Mouse (Mus musculus): Measurements from ENCODE around the gene Mrpl42. TPM values are rescaled to one million over a fixed set of nuclear protein-coding genes. Genes with fewer than 3 reads are reported as not detected.

Mrpl42 gene
- total RNA-seq, 2 experiments from 2014 or later: 298 to 322 TPM

DNA sequence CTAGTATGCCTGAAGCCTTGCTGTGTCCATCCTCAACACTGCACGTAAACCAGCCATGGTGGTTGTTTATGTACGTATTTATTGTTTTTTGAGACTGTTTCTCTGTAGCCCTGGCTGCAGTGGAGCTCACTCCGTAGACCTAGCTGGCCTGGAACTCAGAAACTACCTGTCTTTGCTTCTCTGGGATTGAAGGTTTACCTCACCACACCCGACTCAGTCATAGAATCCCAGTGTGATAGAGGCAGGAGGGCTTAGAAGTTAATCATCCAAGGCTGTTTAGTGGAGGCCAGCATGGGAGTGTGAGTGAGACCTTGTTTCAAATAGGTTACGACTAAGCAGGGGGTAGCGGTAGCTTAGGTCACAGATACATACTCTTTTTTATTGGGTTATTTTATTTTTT lies 15.9 kb upstream of the Mrpl42 start:
- DNase-seq: no peak
- intact Hi-C loops (cut with DNase I): no loop called here

DNA sequence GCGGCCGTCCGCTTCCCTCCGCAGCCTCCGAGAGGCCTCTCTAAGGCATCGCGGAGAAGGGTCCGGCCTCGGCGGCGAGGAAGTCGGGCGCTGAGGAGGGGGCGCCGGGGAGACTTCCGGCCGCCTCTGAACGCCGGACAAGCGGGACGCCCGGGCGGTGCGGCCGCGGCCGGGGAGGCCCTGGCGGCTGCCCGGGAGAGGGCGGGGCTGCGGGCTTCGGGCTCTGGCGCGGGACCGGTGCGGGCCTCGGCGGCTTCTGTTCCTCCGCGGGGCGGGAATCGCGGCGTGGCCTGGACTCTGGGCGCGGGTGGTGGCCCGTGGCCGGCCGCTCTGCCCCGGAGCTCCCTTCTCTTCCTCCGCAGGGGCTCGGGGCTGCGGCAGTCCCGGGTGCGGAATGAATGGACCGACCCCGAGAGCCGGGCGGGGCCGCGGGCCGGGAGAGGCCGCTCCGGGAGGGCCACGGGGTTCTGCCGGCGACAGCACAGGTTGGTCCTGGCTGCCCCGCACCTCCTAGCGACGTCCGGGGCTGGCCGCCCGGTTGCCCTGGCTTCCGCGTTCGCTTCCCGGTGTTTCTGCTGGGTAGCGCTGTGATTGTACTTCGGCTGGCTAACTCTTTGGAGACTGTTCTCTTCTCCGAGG lies 13.7 kb upstream of the Mrpl42 start:
- intact Hi-C loops (cut with DNase I): no loop called here

GRCm38 (mm10) chr10:95514656-95515292 lies 13.0 kb upstream of the Mrpl42 start, which contains the start of gene Ube2n:
Ube2n (plus strand) TSS chr10:95515145.
- intact Hi-C loops (cut with DNase I): no loop called here
- DNase-seq: peak; percentile 93 to 96

More for the DNA sequence above, 13.7 kb upstream of the Mrpl42 start:
- DNase-seq: peak; percentile 6 to 35

- DNase-seq: no peak
- intact Hi-C loops (cut with DNase I): no loop called here
Measured at GRCm38 (mm10) chr10:95513768-95514556, 12.2 kb upstream of the Mrpl42 start.

GRCm38 (mm10) chr10:95512635-95513034 lies 10.9 kb upstream of the Mrpl42 start:
- intact Hi-C loops (cut with DNase I): no loop called here
- no peak for DNase-seq

- DNase-seq: no peak
- intact Hi-C loops (cut with DNase I): loop anchor here (5.0 kb wide), 1 partner anchor 383 kb away; no protein-coding TSS in a partner anchor
Measured at GRCm38 (mm10) chr10:95509263-95509662, 7.5 kb upstream of the Mrpl42 start.

- no peak for DNase-seq
- intact Hi-C loops (cut with DNase I): loop anchor here (5.0 kb wide), 1 partner anchor 384 kb away; no protein-coding TSS in a partner anchor
Measured at GRCm38 (mm10) chr10:95508793-95509192, 7.1 kb upstream of the Mrpl42 start.

- intact Hi-C loops (cut with DNase I): loop anchor here (5.0 kb wide), 1 partner anchor 384 kb away; no protein-coding TSS in a partner anchor
- DNase-seq: no peak
Measured at GRCm38 (mm10) chr10:95508126-95508525, 6.4 kb upstream of the Mrpl42 start.

- no peak for DNase-seq
Measured at GRCm38 (mm10) chr10:95504341-95504740, 2.6 kb upstream of the Mrpl42 start.

DNA sequence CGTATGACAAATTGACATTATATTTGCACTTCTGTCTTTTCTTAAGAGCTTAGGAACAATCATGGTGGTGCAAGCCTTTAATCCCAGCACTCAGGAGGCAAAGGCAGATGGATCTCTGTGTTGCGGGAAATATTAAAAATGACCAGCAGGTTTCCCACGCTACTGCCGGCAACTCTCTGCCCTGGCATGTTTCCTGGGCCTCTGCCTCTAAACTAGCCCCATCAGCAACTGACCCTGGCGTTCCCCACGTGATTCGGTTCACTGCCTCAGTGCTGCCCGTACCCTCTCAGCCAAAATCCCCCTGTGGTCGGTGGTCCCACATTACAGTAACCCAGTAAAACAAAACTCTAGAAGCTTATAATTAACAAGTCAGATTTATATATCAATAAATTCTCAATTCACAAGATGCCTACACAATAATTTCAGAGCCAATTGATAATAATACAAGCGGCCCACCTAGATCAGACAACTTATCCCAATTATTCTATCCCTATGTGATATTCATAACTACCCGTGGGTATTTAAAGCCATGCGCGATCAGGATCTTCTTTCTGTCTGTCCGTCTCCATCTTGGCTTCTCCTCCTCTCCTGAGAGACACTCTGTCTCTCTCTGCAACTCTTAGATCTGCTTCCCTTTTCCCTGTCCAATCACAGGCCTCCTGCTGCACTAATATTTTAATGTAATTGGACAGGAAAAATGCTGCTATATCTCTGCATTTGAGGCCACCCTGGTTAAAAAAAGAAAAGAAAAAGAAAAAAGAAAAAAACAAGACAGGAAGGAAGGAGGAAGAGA lies 1.9 kb upstream of the Mrpl42 start:
- intact Hi-C loops (cut with DNase I): no loop called here

More at GRCm38 (mm10) chr10:95504341-95504740, 2.6 kb upstream of the Mrpl42 start:
- intact Hi-C loops (cut with DNase I): no loop called here

DNA sequence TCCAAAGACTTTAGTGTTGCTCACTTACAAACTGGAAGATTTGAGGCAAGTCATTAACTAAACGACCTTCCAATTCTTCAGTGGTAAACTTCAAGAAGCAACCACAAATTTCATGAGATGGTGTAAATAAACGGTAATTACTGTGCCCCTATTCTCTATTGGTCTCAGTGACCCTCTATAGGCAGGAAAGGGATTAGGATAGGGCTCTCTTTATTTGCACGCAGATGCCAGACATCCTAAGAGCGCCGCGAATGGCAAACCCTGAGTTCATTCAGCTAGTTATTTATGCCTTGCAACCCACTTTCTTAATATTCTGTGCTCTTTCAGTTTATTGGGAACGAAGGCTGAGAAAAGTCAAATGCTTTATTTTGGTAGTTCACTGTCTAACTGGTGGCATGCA lies 707 bp downstream of the Mrpl42 start:
- intact Hi-C loops (cut with DNase I): no loop called here
- DNase-seq: no peak

More for the DNA sequence above, 1.9 kb upstream of the Mrpl42 start:
- no peak for DNase-seq

GRCm38 (mm10) chr10:95494268-95494667 lies 7.5 kb downstream of the Mrpl42 start:
- no peak for DNase-seq
- intact Hi-C loops (cut with DNase I): loop anchor here (5.0 kb wide), 1 partner anchor 398 kb away; no protein-coding TSS in a partner anchor

DNA sequence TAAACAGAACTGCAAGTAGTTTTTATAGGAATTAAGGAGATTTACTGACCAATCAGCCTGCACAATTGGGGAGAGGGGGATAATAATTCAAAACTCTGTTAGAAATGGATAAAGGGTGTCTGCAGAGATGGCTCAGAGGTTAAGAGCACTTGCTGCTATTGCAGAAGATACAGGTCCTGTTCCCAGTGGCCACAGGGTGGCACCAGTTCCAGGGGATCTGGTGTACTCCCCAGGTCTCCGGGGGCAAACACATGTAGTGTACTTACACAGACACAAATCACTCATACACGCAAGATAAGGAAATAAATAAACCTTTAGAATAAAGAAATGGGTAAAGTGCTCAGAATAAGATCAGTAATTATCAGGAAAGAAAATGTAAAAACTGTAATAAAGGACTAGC lies 12.1 kb downstream of the Mrpl42 start:
- intact Hi-C loops (cut with DNase I): loop anchor here (5.0 to 10.0 kb wide), 3 partner anchors 375 to 545 kb away; no protein-coding TSS in a partner anchor
- DNase-seq: peak in 1 of 2 experiments; percentile 30

DNA sequence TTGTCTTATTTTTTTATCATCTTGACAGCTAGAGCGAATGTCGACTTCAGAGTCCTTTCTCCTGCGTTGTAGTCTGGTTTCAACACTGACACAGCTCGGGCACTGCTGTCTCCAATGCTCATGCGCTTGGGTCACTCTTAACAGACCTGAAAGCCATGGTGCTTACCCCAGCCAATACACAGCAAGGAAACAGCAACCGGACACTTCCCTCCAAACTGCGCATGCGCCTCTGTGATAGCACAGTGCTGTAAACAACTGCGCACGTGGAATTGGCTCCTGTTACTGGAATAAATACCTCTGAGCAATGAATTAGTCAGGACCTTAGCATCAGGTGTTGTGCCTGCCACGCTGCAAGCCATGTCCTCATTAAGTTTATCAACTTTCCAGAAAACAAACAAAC lies 24.2 kb downstream of the Mrpl42 start:
- intact Hi-C loops (cut with DNase I): loop anchor here (5.0 to 10.0 kb wide), 2 partner anchors 390 to 853 kb away; no protein-coding TSS in a partner anchor
- DNase-seq: no peak

DNA sequence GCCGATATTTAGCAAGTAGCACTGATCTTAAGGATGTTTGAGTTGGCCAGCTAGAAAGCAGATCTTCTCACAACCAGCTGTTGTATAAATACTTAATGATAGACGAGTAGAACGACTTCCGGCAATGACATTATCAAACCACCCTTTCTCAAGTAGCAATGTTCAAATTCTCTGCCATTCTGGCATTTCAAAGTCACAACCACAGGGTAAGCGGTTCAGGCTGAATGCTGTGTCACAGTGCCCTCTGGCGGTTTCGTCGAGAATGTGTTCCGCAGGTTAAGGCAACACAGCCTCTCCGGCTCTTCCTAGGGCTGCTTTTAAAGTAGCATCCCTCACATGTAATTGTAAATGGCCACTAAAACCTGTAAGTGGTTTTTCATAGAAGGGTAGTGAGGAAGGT lies 25.8 kb downstream of the Mrpl42 start:
- DNase-seq: peak; percentile 65 to 79
- intact Hi-C loops (cut with DNase I): loop anchor here (2.0 to 10.0 kb wide), 3 partner anchors 57 to 851 kb away; no protein-coding TSS in a partner anchor

- intact Hi-C loops (cut with DNase I): loop anchor here (10.0 kb wide), 1 partner anchor 847 kb away; no protein-coding TSS in a partner anchor
Measured at GRCm38 (mm10) chr10:95471889-95472547, 29.7 kb downstream of the Mrpl42 start.

GRCm38 (mm10) chr10:95471186-95471585 lies 30.6 kb downstream of the Mrpl42 start:
- intact Hi-C loops (cut with DNase I): loop anchor here (10.0 kb wide), 1 partner anchor 846 kb away; no protein-coding TSS in a partner anchor
- no peak for DNase-seq

More at GRCm38 (mm10) chr10:95471889-95472547, 29.7 kb downstream of the Mrpl42 start:
- DNase-seq: no peak

DNA sequence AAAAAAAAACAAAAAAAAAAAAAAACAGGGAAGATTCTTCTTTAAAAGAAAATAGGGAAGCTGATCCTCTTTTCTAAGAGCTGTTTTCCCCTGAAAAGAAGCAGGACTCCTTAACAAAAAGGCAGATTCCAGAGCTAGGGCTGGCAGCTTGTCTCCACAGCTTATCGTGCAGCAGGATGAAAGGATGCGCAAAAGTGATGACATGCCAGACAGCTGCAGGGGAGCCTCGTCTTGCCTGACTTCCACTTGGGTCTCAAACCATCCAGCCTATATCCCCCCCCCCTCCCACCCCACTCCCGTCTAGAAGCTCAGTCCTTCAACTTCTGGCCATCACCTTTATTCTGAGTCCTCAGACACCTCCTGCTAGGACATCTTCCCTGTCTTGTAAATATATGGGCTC lies 32.8 kb downstream of the Mrpl42 start:
- no peak for DNase-seq
- intact Hi-C loops (cut with DNase I): no loop called here

- no peak for DNase-seq
- intact Hi-C loops (cut with DNase I): no loop called here
Measured at GRCm38 (mm10) chr10:95465485-95465896, 36.2 kb downstream of the Mrpl42 start.

Measured in gastrocnemius, postnatal 36 days (tissue).